Mouse (Mus musculus) hematopoietic stem cell, adult 5-6 weeks (primary cell): ENCODE measurements around the gene Rdh9. TPM values are rescaled to one million over a fixed set of nuclear protein-coding genes. Genes with fewer than 3 reads are reported as not detected.
"Not testable (repeated sequence)": the region's sequence is repeated elsewhere in the genome, so short reads cannot be mapped to it uniquely, and the experiment has no call there.

Experiments used
- ATAC-seq, 2 experiments: fragments of 125-278 bp in 1 of 2; replicated peaks in 1 of 2; 2 replicates each; pipeline ENCODE4 v1.8.0; 2016 to 2017; ENCODE audit warnings: inconsistent platforms in 2 of 2, mild to moderate bottlenecking in 2 of 2, moderate number of reproducible peaks in 2 of 2, low read depth in 1 of 2, moderate TSS enrichment in 1 of 2; ENCODE audit not compliant: low FRiP score in 2 of 2, poor library complexity in 2 of 2, severe bottlenecking in 2 of 2, insufficient read depth in 1 of 2, low TSS enrichment in 1 of 2
- total RNA-seq: library from RNA; stranded (forward); fragments of 172-1452, 232-1000 nt; gene quantifications from 2 replicates; pipeline ENCODE4 v1.2.3, GENCODE M21; 2017

The Rdh9 gene
- total RNA-seq, 1 experiment from 2014 or later = 0.20 TPM

DNA sequence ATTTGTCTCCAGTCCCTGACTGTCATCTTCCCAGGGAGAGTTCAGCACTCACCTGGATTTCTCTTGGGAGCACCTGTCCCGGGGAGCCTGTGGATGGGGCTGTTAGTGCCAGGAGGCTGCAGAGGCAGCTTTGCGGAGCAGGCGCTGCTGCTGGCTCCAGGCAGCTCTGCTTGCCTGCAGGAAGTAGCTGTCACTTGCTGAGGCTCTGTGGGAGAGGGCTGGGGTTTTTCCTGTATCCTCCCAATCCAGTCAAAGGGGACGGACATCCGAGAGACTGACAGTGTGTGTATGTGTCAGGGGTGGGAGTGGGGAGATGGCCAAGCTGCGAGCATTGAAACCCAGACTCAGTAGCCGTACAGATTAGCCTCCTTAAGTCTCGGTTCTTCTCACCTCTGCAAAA lies 24.6 kb upstream of the Rdh9 start, which contains the start of gene Gpr182:
Gene Gpr182, minus strand, starts transcription at position 185 of the 400 bp plus-strand sequence.
- no peak; a peak in 1 of 4 replicates for ATAC-seq

DNA sequence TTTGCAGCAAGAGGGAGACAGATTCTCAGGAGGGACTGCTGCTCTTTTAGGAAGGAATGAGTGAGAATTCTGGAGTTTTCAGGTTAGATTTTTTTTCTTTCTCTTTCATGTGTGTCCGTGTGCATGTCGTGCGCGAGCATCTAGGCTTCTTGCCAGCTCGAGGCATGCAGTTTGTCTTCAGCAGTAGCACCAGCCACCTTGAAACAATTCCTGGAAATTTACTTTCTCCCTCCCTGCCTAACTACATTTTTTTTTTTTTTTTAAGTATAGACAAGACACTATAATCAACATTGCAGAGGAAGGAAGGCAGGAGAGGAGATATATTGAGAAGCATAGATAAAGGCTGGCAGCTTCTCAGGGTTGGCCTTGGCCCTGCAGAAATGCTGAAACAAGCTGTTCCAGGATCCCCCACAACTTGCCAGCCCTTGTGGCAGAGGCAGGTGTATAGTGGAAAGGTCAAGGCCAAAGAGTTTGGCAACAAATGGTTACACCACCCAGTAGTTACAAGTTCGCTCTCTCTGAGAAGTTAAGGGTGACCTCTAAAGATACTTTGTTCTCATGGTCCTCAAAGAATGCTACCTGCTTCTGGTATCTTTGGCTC lies 21.5 kb upstream of the Rdh9 start:
- ATAC-seq = no peak

DNA sequence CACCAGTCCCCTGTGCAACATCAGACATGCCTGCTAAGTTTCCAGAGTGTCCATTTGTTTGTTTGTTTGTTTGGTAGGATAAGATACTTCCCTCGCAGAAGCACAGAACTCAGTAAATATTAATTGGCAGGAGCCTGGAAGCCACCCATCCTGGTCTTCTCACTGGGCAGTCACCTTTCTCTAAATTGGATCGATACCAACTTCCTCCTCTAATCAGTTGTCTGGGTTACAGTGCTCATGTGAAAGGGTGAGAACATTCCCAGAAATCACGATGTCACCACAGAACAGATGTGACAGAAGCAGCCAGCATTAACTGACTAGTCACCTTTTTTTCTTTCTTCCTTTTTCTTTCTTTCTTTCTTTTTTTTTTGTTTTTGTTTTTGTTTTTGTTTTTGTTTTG lies 20.9 kb upstream of the Rdh9 start:
- no peak for ATAC-seq

DNA sequence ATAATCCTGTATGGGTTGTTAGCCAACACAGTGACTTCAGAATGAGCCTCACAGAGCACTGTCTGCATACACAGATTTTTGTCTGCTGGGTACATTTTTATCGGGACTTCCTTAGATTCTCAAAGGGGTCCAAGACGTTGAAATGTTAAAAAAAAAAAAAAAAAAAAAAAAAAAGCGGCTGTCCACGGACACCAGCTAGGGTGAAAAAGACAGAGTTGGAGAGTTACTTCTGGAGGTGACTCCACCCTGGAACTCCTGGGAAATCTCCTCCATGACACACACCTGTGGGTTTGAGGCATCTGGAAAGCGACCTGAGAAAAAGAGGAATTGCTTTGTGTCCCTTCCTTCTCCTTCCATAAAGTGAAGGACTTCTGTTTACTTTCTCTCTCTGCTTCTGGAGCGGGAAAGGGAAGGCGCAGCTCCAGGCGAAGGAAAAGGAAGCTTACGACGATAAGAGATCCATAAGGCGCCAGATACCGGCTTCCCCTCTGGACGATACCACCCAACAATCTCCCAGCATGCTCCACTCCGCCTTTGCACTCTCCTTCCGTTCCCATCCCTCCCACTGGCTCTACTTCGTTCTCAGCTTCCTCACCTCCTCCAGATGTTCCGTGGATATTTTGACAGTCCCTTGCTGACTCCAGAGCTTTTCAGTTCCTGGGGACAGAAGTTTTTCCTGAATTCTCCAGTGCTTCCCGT lies 20.3 kb upstream of the Rdh9 start:
- no peak for ATAC-seq

DNA sequence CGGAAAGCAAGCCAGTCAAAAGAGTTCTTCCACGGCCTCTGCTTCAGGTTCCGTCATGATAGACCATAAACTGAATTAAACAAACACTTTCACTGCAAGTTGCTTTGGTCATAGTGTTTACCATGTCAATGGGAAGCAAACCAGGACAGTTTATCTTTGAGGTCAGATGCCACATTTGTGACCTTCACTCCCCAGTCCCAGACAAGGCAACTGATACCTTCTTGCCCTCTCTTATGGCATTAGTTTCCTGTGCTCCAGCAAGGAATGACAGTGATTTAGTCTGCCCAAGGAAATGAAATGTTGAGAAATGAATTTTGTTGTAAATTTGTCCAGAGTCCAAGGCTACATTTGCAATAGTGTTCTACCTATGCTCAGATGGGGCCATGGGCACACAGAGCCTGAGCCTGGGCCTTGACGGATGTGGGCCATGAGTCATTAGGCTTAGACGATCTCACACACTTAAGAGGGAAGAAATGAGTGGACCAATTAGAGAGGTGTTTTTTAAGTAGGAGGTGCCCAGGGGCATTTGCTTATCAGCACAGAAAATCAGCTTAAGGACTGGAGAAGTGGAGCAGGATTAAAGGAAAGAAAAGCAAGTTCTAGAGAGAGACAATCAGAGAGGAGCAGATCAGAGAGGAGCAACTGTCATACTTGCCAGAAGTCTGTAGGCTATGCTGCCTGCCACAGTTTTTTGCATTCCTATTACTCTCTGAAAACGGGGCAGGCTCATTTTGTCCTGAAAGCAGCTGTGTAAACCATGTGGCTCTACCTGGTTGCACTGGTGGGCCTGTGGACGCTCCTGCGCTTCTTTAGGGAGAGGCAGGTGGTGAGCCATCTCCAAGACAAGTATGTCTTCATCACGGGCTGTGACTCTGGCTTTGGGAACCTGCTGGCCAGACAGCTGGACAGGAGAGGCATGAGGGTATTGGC lies 16.7 kb upstream of the Rdh9 start, which contains the start of the genes Rdh1 and Rdh16f1:
Gene Rdh1, plus strand, starts transcription at position 541 of the 930 bp plus-strand sequence.
Gene Rdh16f1, plus strand, starts transcription at position 607 of the 930 bp plus-strand sequence.
- no peak for ATAC-seq

DNA sequence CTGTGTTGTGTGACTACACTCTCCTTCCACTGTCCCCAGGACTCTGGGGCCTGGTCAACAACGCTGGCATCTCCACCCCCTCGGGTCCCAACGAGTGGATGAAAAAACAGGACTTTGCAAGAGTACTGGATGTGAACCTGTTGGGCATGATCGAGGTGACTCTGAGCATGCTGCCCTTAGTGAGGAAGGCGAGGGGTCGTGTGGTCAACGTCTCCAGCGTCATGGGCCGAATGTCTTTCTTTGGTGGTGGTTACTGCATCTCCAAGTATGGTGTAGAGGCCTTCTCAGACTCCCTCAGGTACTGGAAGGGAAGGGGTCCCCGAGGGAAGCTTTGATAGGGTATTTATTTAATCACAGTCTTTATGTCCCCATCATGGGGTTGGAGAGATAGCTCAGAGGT lies 13.3 kb upstream of the Rdh9 start:
- not testable (repeated sequence) for ATAC-seq

DNA sequence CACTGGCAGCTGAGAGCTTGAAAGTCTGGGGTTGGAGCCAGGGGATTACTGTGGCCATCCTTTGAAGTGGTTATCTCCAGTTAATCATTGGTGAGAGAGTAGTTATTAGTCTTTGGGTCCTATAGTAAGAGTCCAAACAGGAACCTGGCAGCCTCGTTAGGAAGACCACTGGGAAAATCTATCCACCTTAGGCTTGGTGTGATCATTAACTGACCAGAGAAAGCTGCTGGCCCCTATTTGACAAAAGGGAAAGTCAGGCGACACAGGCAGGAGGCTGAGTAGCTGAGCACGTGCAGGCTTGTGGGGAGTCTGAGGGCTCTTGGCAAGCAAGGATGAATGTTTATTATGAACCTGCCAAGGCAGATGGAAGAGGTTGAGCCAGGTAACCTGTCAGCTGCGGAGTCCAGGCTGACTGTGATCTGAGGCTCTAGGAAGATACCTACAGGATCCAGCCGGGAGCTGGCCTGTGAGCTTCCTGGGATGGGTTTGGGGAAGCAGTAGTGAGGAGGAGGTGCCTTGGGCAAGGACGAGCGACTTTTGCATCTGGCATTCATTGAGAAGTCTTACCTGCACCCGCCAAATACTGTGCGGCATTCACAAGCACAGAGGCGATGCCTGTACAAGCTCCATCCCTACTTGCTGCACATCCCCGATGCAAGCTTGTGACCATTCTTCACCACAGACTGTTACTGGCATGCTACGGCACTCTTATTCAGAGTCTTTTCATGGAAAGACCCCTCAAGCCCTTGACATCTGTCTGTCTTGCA lies 12.1 kb upstream of the Rdh9 start:
- ATAC-seq = no peak

DNA sequence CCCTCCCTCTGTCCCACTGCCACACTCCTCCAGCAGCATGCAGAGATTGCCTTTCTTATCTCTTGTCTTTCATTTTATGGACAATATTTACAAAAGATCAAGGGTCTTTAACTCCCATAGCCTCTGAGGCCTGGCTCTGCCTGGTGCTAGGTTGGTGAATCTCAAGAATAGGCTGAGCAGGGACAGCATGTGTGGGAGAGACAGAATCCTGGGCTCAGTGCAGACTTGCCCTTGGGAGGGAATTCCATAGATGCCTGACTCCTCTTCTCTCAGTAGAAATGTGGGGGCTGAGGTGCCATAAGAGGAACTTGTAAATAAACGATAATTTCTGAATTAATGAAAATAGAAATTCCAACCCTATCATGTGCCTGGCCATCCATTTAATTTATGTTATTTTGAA lies 9.6 kb upstream of the Rdh9 start:
- ATAC-seq = no peak

DNA sequence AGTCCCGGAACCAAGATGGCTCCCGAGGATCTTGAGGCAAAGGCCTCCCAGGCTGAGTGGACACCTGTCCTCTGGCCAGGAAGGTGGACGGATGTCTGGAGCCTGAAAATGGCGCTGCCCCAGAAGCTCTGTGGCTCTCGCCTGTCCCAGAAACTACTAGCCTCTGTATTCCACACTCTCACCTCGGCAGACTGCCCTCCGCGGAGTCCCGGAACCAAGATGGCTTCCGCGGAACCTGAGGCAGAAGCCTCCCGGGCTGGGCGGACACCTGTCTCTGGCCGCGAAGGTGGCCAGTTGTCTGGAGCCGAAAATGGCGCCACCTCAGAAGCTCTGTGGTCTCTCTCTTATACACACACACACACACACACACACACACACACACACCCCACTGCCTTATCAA lies 6.1 kb downstream of the Rdh9 start:
- not testable (repeated sequence) for ATAC-seq

DNA sequence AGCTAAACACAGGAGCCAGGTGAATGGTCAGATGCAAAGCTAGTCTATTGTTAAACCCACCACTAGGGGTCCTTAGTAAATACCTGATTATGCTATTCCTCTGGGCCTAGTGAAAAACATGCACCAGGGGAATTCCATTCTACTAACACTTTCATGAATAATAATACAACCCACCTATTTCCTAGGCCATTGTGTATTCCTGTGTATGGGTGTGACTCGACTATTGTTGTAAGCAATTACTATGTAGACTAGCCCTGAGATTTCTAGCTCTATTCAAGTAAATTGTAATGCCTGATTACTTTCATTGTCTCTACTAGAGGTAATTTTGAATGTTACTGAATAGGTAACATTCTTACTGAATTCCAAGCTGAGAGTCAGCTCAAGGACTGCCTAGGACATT lies 9.2 kb downstream of the Rdh9 start:
- ATAC-seq = not testable (repeated sequence)

DNA sequence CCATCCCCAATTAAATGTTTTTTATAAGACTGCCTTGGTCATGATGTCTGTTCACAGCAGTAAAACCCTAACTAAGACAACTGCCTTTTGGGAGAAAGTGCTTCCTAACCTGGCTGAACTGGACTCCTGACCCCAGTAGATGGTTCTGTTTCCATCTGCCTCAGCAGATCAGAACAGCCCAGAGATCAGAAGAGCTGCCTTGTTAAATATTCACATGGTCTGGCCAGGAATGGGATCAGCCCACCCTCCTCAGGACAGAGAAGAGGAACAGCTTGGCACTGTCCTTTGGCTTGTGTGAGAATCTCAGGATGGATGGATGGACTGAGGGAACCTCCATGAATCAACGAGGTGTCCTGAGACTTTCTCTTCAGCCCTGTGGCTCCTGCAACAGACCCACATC lies 23.1 kb downstream of the Rdh9 start:
- ATAC-seq = no peak

DNA sequence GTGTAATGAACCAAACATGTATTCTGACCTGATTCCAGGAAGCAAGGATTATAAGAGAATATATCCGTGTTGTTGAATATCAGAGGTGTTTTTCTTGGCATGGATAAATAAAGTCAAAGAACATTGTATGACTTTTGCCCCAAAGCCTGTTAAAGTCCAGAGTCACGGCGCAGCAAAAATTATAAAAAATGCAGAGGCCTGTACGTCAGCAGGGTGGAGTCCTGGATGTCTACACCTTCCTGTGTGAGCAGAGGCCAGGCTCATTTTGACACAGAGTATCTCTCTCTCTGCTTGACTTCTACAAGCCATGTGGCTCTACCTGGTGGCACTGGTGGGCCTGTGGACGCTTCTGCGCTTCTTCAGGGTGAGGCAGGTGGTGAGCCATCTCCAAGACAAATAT lies 24.7 kb downstream of the Rdh9 start, which contains the start of gene Rdh16:
Gene Rdh16, plus strand, starts transcription at position 262 of the 400 bp plus-strand sequence.
- ATAC-seq = no peak

DNA sequence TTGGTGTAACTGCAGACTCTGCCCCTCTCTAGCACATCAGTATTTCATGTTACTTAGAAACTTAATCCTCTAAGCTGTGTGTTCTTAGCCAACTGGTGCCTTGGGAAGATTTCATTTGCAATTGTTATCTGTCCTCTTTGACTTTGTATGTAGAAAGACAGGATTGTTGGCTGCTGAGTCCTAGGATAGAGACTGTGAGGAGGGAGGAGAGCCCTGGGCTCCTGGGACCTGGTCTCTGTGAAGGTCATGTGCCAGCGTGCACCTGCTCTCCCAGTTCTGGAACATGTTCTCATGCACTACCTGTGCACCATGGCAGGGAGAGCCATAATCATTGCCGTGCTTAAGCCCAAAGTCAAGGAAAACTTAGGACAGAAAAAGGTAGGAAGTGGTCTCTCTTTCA lies 25.4 kb downstream of the Rdh9 start:
- ATAC-seq = no peak

DNA sequence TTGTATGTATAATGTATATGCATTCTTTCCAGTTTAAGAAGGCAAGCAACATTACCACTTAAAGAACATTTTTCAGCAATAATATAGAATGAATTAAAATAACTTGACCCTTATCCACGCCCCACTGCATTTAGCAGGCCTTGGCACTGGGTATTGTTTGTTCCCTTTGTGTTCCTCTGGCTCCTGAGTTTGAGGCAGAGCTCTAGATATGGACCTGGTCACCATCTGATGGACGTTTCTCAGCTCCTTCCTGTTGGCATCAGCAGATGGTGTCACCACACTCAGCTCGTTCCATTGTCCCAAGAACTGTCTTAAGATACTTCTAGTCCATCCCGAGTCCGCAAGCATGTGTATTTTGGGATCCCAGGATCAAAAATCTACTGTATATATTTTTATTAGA lies 26.1 kb downstream of the Rdh9 start:
- no peak for ATAC-seq

DNA sequence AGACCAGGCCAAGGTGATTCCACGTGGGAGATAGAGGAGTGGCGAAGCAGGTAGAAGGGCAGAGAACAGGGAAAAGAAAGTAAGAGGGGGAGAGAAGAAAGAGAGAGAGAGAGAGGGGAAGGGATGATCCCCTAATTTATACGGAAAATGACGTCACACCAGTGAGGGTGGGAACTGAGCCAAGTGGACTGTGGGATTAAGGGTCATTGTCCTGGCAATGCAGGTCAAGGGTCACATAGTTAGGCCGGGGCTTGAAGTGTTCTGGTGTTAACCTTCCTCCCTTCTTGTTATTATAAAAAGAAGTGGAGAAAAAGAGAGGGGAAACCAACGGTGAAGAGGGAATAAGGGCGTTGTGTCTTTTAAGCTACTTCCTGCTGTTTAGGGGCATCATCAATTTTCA lies 28.2 kb downstream of the Rdh9 start:
- ATAC-seq = no peak

DNA sequence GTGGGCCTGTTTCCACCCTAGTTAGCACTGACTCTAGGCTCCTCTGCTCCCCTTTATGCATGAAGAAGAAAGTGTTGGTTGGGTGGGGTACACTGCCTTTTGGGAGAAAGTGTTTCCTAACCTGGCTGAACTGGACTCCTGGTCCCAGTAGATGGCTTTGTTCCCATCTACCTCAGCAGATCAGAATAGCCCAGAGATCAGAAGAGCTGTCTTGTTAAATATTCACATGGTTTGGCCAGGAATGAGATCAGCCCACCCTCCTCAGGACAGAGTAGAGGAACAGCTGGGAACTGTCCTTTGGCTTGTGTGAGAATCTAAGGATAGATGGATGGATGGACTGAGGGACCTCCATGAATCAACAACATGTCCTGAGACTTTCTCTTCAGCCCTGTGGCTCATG lies 39.7 kb downstream of the Rdh9 start:
- no peak for ATAC-seq

DNA sequence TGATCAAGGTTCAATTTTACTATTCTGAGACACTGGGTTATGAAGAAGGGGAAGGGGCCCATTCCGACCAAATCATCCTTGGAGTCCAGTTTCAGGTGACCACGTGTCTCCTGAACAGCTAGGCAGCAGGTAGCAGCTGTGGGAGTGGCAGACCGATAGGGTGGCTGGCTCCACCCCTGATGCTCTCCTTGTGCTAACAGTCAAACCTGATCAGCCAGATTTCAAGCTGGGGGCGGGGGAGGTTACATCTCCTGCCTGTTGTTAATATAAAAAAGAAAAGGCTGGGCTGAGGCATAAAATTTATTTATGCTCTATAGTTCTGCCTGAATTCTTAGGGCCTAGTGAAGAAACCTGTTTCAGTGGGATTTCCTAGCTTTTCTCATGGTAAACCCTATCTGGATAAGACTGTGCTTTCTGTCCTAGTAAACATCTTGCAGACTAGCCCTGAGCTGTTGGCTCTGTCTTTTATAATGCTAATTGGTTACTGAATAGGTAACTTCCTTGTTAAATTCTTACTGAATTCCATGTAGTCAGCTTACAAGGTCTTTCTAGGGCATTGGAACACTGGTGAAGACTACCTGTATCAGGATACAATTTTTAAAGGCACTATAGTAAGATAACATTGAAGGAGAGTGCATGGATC lies 41.2 kb downstream of the Rdh9 start:
- not testable (repeated sequence) for ATAC-seq
